In the genomic region with DNA sequence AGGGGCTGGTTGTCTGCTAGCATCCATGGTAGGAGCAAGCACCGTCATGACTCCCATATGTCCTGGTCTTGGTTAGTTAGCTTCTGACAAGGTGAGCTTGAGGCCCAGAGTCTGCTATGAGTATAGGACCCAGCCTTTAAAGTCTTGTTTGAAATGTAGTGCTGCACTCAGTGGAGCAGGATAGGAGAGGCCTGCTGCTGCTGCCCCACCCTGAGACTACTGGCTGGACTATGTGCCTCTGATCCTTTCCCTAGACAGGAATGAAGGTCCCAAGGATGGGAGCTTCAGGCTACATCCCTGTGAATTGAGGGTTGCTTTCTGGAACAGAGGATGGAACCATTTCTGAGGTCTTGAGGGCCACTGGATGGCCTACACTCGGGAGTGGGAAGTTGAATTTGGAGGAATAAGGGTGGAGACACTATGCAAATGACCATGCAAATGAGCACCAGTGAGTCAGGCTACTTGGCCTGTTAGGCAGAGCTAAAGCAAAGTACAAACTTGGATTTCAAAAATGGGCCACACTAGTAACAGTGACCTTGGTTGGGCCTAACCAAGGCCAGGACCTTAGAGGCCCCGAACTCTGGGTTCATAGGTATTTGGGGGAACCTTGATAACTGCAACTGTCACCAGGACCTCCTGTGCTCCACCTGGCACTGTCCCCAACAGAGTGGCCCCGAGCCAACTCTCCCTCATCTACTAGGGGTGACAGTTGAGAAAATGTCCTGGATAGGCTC, we compare ENCODE assay signal across 7 mouse cellular contexts. TPM values are rescaled to one million over a fixed set of nuclear protein-coding genes. Genes with fewer than 3 reads are reported as not detected.
A peak's percentile ranks its signal among the peaks of the same experiment; 100 is the strongest.
DNase-seq lines count a peak whose midpoint lies in the region; ATAC-seq and TF ChIP-seq lines count a peak whose summit lies in the region.

No protein-coding gene starts in this region.

- H3K9me3 ChIP-seq in ES-Bruce4 (replicated peaks; ENCODE audit: control insufficient read depth, insufficient read depth, low read length, poor library complexity, severe bottlenecking) = no peaks in the 10 kb centered on the region
- no peaks in the 10 kb centered on the region for H3K9me3 ChIP-seq in hindbrain, embryonic 10.5 days
- H3K9me3 ChIP-seq in limb, embryonic 14.5 days (ENCODE audit: control insufficient read depth, low read length) = no peaks in the 10 kb centered on the region
- no peaks in the 10 kb centered on the region for H3K9me3 ChIP-seq in neural tube, embryonic 14.5 days (ENCODE audit: control insufficient read depth, low read length)

- H3K4me1 ChIP-seq in ES-Bruce4 (ENCODE audit: control insufficient read depth, insufficient read depth, low read length) = peaks cover 37% of the 10 kb centered on the region
- H3K4me1 ChIP-seq in hindbrain, embryonic 10.5 days (replicated peaks) = peaks cover 94% of the 10 kb centered on the region
- H3K4me1 ChIP-seq in limb, embryonic 14.5 days (ENCODE audit: control insufficient read depth, insufficient read depth, low read length) = peaks cover 69% of the 10 kb centered on the region
- H3K4me1 ChIP-seq in neural tube, embryonic 14.5 days (ENCODE audit: control insufficient read depth, insufficient read depth, low read length) = peaks cover 70% of the 10 kb centered on the region

- H3K27ac ChIP-seq in ES-Bruce4 (ENCODE audit: insufficient read depth, low read length) = peak overlapping the region; percentile 55
- peak overlapping the region; percentile 76 for H3K27ac ChIP-seq in hindbrain, embryonic 10.5 days
- H3K27ac ChIP-seq in limb, embryonic 14.5 days (replicated peaks; ENCODE audit: low read depth, low read length) = peak overlapping the region; percentile 65
- H3K27ac ChIP-seq in neural tube, embryonic 14.5 days (ENCODE audit: low read depth, low read length) = peak overlapping the region; percentile 45; the same call in 1 of the 2 replicates

- no peaks in the 10 kb centered on the region for H3K27me3 ChIP-seq in ES-Bruce4 (ENCODE audit: control insufficient read depth, insufficient read depth, low read length, poor library complexity, severe bottlenecking)
- no peaks in the 10 kb centered on the region for H3K27me3 ChIP-seq in hindbrain, embryonic 10.5 days (ENCODE audit: insufficient read depth, poor library complexity, severe bottlenecking)
- no peaks in the 10 kb centered on the region for H3K27me3 ChIP-seq in limb, embryonic 14.5 days (ENCODE audit: control insufficient read depth, insufficient read depth, low read length)
- no peaks in the 10 kb centered on the region for H3K27me3 ChIP-seq in neural tube, embryonic 14.5 days (ENCODE audit: control insufficient read depth, insufficient read depth, low read length)

- H3K9ac ChIP-seq in ES-Bruce4 (ENCODE audit: low read depth, poor library complexity, severe bottlenecking) = no peak overlapping the region
- peak overlapping the region; percentile 38; the same call in 1 of the 2 replicates for H3K9ac ChIP-seq in limb, embryonic 14.5 days (ENCODE audit: low read depth, low read length, severe bottlenecking)
- peak overlapping the region; percentile 22; the same call in 1 of the 2 replicates for H3K9ac ChIP-seq in neural tube, embryonic 14.5 days (replicated peaks; ENCODE audit: low read depth, low read length)

- DNase-seq in adrenal gland, adult (ENCODE audit: inconsistent age in 2 of 2, low spot score in 1 of 2) = peak; percentile 92 to 96
- no peak for DNase-seq in hindbrain, embryonic 10.5 days (ENCODE audit: low spot score)
- no peak for DNase-seq in limb, embryonic 14.5 days (ENCODE audit: low spot score)
- DNase-seq in frontal cortex, postnatal 36 days (ENCODE audit: low spot score in 2 of 2) = no peak

- TF ChIP-seq POLR2A in ES-Bruce4 (IDR thresholded peaks at IDR 0.05; ENCODE audit: insufficient read depth, low read length) = no peak
- no peak for TF ChIP-seq POLR2A in limb, embryonic 14.5 days (IDR thresholded peaks at IDR 0.05; ENCODE audit: borderline replicate concordance, extremely low read depth, insufficient read depth, insufficient read length)

- no peak for TF ChIP-seq EP300 in ES-Bruce4 (IDR thresholded peaks at IDR 0.05; ENCODE audit: insufficient read depth, low read depth, low read length)

- H3K4me3 ChIP-seq in ES-Bruce4 (ENCODE audit: low read depth, low read length) = no peak overlapping the region
- H3K4me3 ChIP-seq in hindbrain, embryonic 10.5 days = peak overlapping the region; percentile 26; the same call in 1 of the 2 replicates
- H3K4me3 ChIP-seq in limb, embryonic 14.5 days (replicated peaks; ENCODE audit: low read length) = no peak overlapping the region
- no peak overlapping the region for H3K4me3 ChIP-seq in neural tube, embryonic 14.5 days (ENCODE audit: low read depth, low read length)

- peak overlapping the region; percentile 34 for H3K4me2 ChIP-seq in limb, embryonic 14.5 days (replicated peaks; ENCODE audit: low read depth, low read length, severe bottlenecking)
- H3K4me2 ChIP-seq in neural tube, embryonic 14.5 days (ENCODE audit: low read depth, low read length) = peak overlapping the region; percentile 7; the same call in 1 of the 2 replicates

- no peaks in the 10 kb centered on the region for H3K36me3 ChIP-seq in ES-Bruce4 (ENCODE audit: control insufficient read depth, insufficient read depth, low read length, poor library complexity, severe bottlenecking)
- H3K36me3 ChIP-seq in hindbrain, embryonic 10.5 days = no peaks in the 10 kb centered on the region
- peaks cover 5% of the 10 kb centered on the region for H3K36me3 ChIP-seq in limb, embryonic 14.5 days (ENCODE audit: control insufficient read depth, insufficient read depth, low read length)
- no peaks in the 10 kb centered on the region for H3K36me3 ChIP-seq in neural tube, embryonic 14.5 days (ENCODE audit: control insufficient read depth, insufficient read depth, low read length)

- peak; percentile 49 for ATAC-seq in erythroid progenitor cell, adult 5-6 weeks (replicated peaks; ENCODE audit: low FRiP score, poor library complexity, severe bottlenecking)
- ATAC-seq in limb, embryonic 14.5 days (ENCODE audit: low FRiP score, low read depth) = no peak
- ATAC-seq in neural tube, embryonic 14.5 days (ENCODE audit: low read depth) = no peak

- 68% methylated on average over 4 of the region's 4 CpGs for WGBS in hindbrain, embryonic 10.5 days
- 62% methylated on average over 4 of the region's 4 CpGs for whole genome bisulfite sequencing in limb, embryonic 14.5 days
- 63% methylated on average over 4 of the region's 4 CpGs for WGBS in neural tube, embryonic 14.5 days

- no peak for TF ChIP-seq CTCF in ES-Bruce4 (IDR thresholded peaks at IDR 0.05; ENCODE audit: low read depth, low read length)

RNA-seq across cellular contexts. Expression of gene Mef2d, which starts 6.8 kb away (rescaled TPM):
- polyA plus RNA-seq in ES-Bruce4 (2011; ENCODE audit: insufficient read depth, insufficient read length, low read depth, missing spikeins) = 41.5 and 48.1 TPM in 2 replicates
- total RNA-seq in erythroid progenitor cell, adult 5-6 weeks (2015; ENCODE audit: low replicate concordance) = 36.9 and 37.8 TPM in 2 replicates
- 15.3 and 16.9 TPM in 2 replicates for total RNA-seq in erythroid progenitor cell, adult 5-6 weeks (2017; ENCODE audit: low replicate concordance)
- polyA plus RNA-seq in hindbrain, embryonic 10.5 days (2016; fragmentation: Nextera tagmentation; extraction: Ambion mirVana) = 10.2 and 15.1 TPM in 2 replicates
- 58.7 and 79.0 TPM in 2 replicates for polyA plus RNA-seq in limb, embryonic 14.5 days (2012; rRNA removed)
- 27.4 and 29.6 TPM in 2 replicates for polyA plus RNA-seq in limb, embryonic 14.5 days (2014; fragmentation: Nextera tagmentation; extraction: Ambion mirVana)
- 19.6 and 20.4 TPM in 2 replicates for polyA plus RNA-seq in neural tube, embryonic 14.5 days (2014; fragmentation: Nextera tagmentation; extraction: Ambion mirVana)

Comparison
In these comparisons a context has a peak if more than half of its experiments do, and no peak if none do; other contexts are left out.
1. DNase-seq: peak in adrenal gland, adult (2 of 2); none in hindbrain, embryonic 10.5 days (single experiment), limb, embryonic 14.5 days (single experiment) and frontal cortex, postnatal 36 days (0 of 2).
2. Peak in every context shown above with its lines, with median percentiles within 50 percentile points of each other: H3K27ac ChIP-seq.